Mouse (Mus musculus) heart, embryonic 11.5 days (tissue): ENCODE data around the gene Cdon. TPM values are rescaled to one million over a fixed set of nuclear protein-coding genes. Genes with fewer than 3 reads are reported as not detected.

Source experiments
- ATAC-seq: fragments of 200-750 bp; cut with Nextera tagmentation; replicated peaks from 2 replicates; pipeline ENCODE4 v1.8.0; 2017; ENCODE audit warnings: moderate library complexity; ENCODE audit not compliant: insufficient number of reproducible peaks, low FRiP score, low TSS enrichment
- H3K27ac ChIP-seq: fragments of 300-500 bp; sonication (generic); 2 replicates; pipeline ENCODE4 v1.5.1; 2014; ENCODE audit warnings: mild to moderate bottlenecking, low read depth, low read length
- H3K27me3 ChIP-seq: fragments of 300-500 bp; sonication (generic); 2 replicates; pipeline ENCODE4 v1.6.1; 2014; ENCODE audit warnings: mild to moderate bottlenecking, low read length, mixed read lengths; ENCODE audit not compliant: control insufficient read depth, insufficient read depth
- H3K36me3 ChIP-seq: fragments of 300-500 bp; sonication (generic); 2 replicates; pipeline ENCODE4 v1.6.1; 2014; ENCODE audit warnings: mild to moderate bottlenecking, low read length, moderate library complexity, mixed read lengths; ENCODE audit not compliant: control insufficient read depth, insufficient read depth
- H3K4me1 ChIP-seq: fragments of 300-500 bp; sonication (generic); 2 replicates; pipeline ENCODE4 v1.6.1; 2014; ENCODE audit warnings: low read length; ENCODE audit not compliant: control insufficient read depth, insufficient read depth
- H3K4me2 ChIP-seq: fragments of 300-500 bp; sonication (generic); 2 replicates; pipeline ENCODE4 v1.6.1; 2014; ENCODE audit warnings: mild to moderate bottlenecking, moderate library complexity
- H3K4me3 ChIP-seq: fragments of 300-500 bp; sonication (generic); 2 replicates; pipeline ENCODE4 v1.5.1; 2014; ENCODE audit warnings: low read depth, low read length
- H3K9ac ChIP-seq: fragments of 300-500 bp; sonication (generic); 2 replicates; pipeline ENCODE4 v1.6.1; 2014; ENCODE audit warnings: mild to moderate bottlenecking, low read depth, low read length, moderate library complexity
- H3K9me3 ChIP-seq: fragments of 300-500 bp; sonication (generic); replicated peaks from 2 replicates; pipeline ENCODE4 v1.6.1; 2016; ENCODE audit warnings: low read length; ENCODE audit not compliant: control insufficient read depth
- WGBS: fragments of 180-500 bp; shearing (Covaris S2); extraction: QIAGEN DNeasy Blood & Tissue Kit; methylation state at CpG from one replicate; pipeline ENCODE4 v1.1.7; 2014; ENCODE audit not compliant: insufficient replicate concordance; 5-methylcytosine and 5-hydroxymethylcytosine counted together
- polyA plus RNA-seq: library from polyadenylated mRNA; unstranded; fragments of >200 nt; fragmentation: Nextera tagmentation; extraction: Ambion mirVana; gene quantifications from 2 replicates; pipeline ENCODE4 v1.2.1, GENCODE M21; 2014

Gene Cdon
- polyA plus RNA-seq, 1 experiment from 2014 or later = 6.1 TPM

GRCm38 (mm10) chr9:35533266-35533665 is 112.3 kb downstream of the Cdon start:
- no peak for ATAC-seq
- Histone ChIP-seq H3K27me3 (no peaks in the 10 kb centered on the region), H3K9me3 (no peaks in the 10 kb centered on the region), H3K27ac (no peak overlapping the region), H3K36me3 (no peaks in the 10 kb centered on the region), H3K4me1 (peaks cover 8% of the 10 kb centered on the region; the same call in 1 of the 2 replicates), H3K4me3 (no peak overlapping the region), H3K9ac (no peak overlapping the region), H3K4me2 (no peak overlapping the region)
- WGBS = 64% methylated on average over 9 of the region's 9 CpGs

- Histone ChIP-seq H3K36me3 (no peaks in the 10 kb centered on the region), H3K27me3 (no peaks in the 10 kb centered on the region), H3K9me3 (no peaks in the 10 kb centered on the region), H3K4me1 (peaks cover 6% of the 10 kb centered on the region; the same call in 1 of the 2 replicates), H3K9ac (no peak overlapping the region), H3K27ac (no peak overlapping the region), H3K4me2 (no peak overlapping the region), H3K4me3 (no peak overlapping the region)
- ATAC-seq = peak; percentile 22; the same call in 1 of the 2 replicates
- 7% methylated on average over 2 of the region's 2 CpGs for WGBS
These were observed 114.2 kb downstream of the Cdon start for GRCm38 (mm10) chr9:35535110-35535509.

GRCm38 (mm10) chr9:35535876-35536275 is 114.9 kb downstream of the Cdon start:
- H3K4me3 ChIP-seq = no peak overlapping the region
- 69% methylated on average over 4 of the region's 4 CpGs for WGBS
- no peak for ATAC-seq
- no peaks in the 10 kb centered on the region for H3K9me3 ChIP-seq
- no peak overlapping the region for H3K27ac ChIP-seq
- H3K9ac ChIP-seq = no peak overlapping the region
- no peak overlapping the region for H3K4me2 ChIP-seq
- H3K36me3 ChIP-seq = no peaks in the 10 kb centered on the region
- peaks cover 6% of the 10 kb centered on the region; the same call in 1 of the 2 replicates for H3K4me1 ChIP-seq
- H3K27me3 ChIP-seq = no peaks in the 10 kb centered on the region

- H3K27ac ChIP-seq = no peak overlapping the region
- 76% methylated on average over 13 of the region's 13 CpGs for WGBS
- no peaks in the 10 kb centered on the region for H3K9me3 ChIP-seq
- no peak overlapping the region for H3K9ac ChIP-seq
- no peaks in the 10 kb centered on the region for H3K36me3 ChIP-seq
- no peaks in the 10 kb centered on the region for H3K27me3 ChIP-seq
- no peak overlapping the region for H3K4me2 ChIP-seq
- ATAC-seq = no peak
- H3K4me3 ChIP-seq = no peak overlapping the region
- H3K4me1 ChIP-seq = peaks cover 6% of the 10 kb centered on the region; the same call in 1 of the 2 replicates
These were observed 118.2 kb downstream of the Cdon start for GRCm38 (mm10) chr9:35539001-35539750.

GRCm38 (mm10) chr9:35541024-35541423 is 120.1 kb downstream of the Cdon start:
- Histone ChIP-seq H3K4me1 (peaks cover 6% of the 10 kb centered on the region; the same call in 1 of the 2 replicates), H3K36me3 (no peaks in the 10 kb centered on the region), H3K27me3 (no peaks in the 10 kb centered on the region), H3K27ac (no peak overlapping the region), H3K4me2 (no peak overlapping the region), H3K9ac (no peak overlapping the region), H3K9me3 (no peaks in the 10 kb centered on the region), H3K4me3 (no peak overlapping the region)
- WGBS = 79% methylated on average over 5 of the region's 5 CpGs
- ATAC-seq = no peak

- no peak for ATAC-seq
- H3K4me2 ChIP-seq = no peak overlapping the region
- 12% methylated on average over 6 of the region's 6 CpGs for WGBS
These were observed 120.6 kb downstream of the Cdon start for GRCm38 (mm10) chr9:35541488-35541887.

GRCm38 (mm10) chr9:35541941-35542340 is 121.0 kb downstream of the Cdon start:
- Histone ChIP-seq H3K27me3 (no peaks in the 10 kb centered on the region), H3K27ac (no peak overlapping the region), H3K4me1 (peaks cover 8% of the 10 kb centered on the region; the same call in 1 of the 2 replicates), H3K4me2 (no peak overlapping the region), H3K9ac (no peak overlapping the region), H3K9me3 (no peaks in the 10 kb centered on the region), H3K4me3 (no peak overlapping the region), H3K36me3 (no peaks in the 10 kb centered on the region)
- no peak for ATAC-seq
- WGBS = 55% methylated on average over 6 of the region's 6 CpGs

More at GRCm38 (mm10) chr9:35541488-35541887, 120.6 kb downstream of the Cdon start:
- no peak overlapping the region for H3K27ac ChIP-seq
- H3K4me1 ChIP-seq = peaks cover 6% of the 10 kb centered on the region; the same call in 1 of the 2 replicates
- H3K36me3 ChIP-seq = no peaks in the 10 kb centered on the region
- H3K27me3 ChIP-seq = no peaks in the 10 kb centered on the region
- no peak overlapping the region for H3K4me3 ChIP-seq
- H3K9ac ChIP-seq = no peak overlapping the region
- H3K9me3 ChIP-seq = no peaks in the 10 kb centered on the region

GRCm38 (mm10) chr9:35543099-35543860 is 122.4 kb downstream of the Cdon start:
- no peak overlapping the region for H3K4me2 ChIP-seq
- H3K4me1 ChIP-seq = peaks cover 3% of the 10 kb centered on the region; the same call in 1 of the 2 replicates
- H3K27ac ChIP-seq = no peak overlapping the region
- H3K9me3 ChIP-seq = no peaks in the 10 kb centered on the region
- ATAC-seq = no peak
- WGBS = 80% methylated on average over 14 of the region's 14 CpGs
- no peaks in the 10 kb centered on the region for H3K27me3 ChIP-seq
- H3K9ac ChIP-seq = no peak overlapping the region
- H3K36me3 ChIP-seq = no peaks in the 10 kb centered on the region
- H3K4me3 ChIP-seq = no peak overlapping the region
